Mouse (Mus musculus) effector memory CD4-positive, alpha-beta T cell, adult 7 months (primary cell): Measurements from ENCODE around the gene Btbd35f7. TPM values are rescaled to one million over a fixed set of nuclear protein-coding genes. Genes with fewer than 3 reads are reported as not detected.

ENCODE experiments used
- polyA plus RNA-seq: library from polyadenylated mRNA; unstranded; fragments of 100-300 nt; shearing (Covaris generic); gene quantifications from one replicate; pipeline ENCODE4 v1.2.1, GENCODE M21; 2017

Btbd35f7 gene
- not detected for polyA plus RNA-seq

GRCm38 (mm10) chrX:5668767-5669166 is at the start of gene Btbd35f7:
TSS of gene Btbd35f7 (plus strand) at chrX:5669067.

Other genes starting within 250 kb of the Btbd35f7 start
- not detected for gene Mycs, start 199.8 kb upstream of the Btbd35f7 start, polyA plus RNA-seq